Mouse (Mus musculus) spleen, adult 2 months (tissue): ENCODE results near the gene Armc5.

Source experiments
- CTCF ChIP-seq: fragments of 200-500 bp; IDR thresholded peaks from 2 replicates; pipeline ENCODE4 v1.5.1; 2011; ENCODE audit warnings: mild to moderate bottlenecking, inconsistent platforms; ENCODE audit not compliant: insufficient read depth, insufficient read length, insufficient replicate concordance; ENCODE audit errors: extremely low read depth
- POLR2A ChIP-seq: fragments of 200-500 bp; IDR thresholded peaks from 2 replicates; pipeline ENCODE4 v1.6.1; 2011; ENCODE audit warnings: low read depth, low read length, inconsistent platforms

DNA sequence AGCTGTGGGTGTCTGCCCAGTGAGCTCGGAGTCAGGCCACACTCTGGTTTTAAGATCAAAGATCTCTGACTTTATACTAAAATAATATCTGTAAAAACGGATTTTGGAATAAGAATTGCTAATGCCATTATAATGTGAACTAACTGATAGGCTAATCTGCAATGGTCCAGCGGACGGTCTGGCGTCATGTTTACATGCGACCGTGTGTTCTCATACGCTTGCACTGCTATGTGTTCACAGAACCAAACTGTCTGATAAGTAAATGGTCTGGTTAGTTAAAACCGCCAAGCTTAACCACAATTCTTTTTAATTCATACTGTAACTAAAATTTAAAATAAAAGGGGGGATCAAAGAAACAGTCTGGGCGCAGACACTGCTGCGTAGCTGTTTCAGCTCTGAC is 44.6 kb downstream of the Armc5 start:
- TF ChIP-seq CTCF (no peak), POLR2A (no peak)
